Mouse (Mus musculus): Measurements from ENCODE around the gene Fip1l1. TPM values are rescaled to one million over a fixed set of nuclear protein-coding genes. Genes with fewer than 3 reads are reported as not detected.
A peak's percentile ranks its signal among the peaks of the same experiment; 100 is the strongest.

Gene Fip1l1
- total RNA-seq (2014; rRNA removed; ENCODE audit: low replicate concordance) (27.0 and 35.8 TPM in 2 replicates), polyA plus RNA-seq (2015; fragmentation: Nextera tagmentation; extraction: Ambion mirVana) (37.5 and 38.7 TPM in 2 replicates)

- Histone ChIP-seq H3K4me2 (ENCODE audit: low read depth, low read length) (peak within 1 kb of the TSS; percentile 71), H3K36me3 (replicated peaks; ENCODE audit: control insufficient read depth, insufficient read depth, low read length) (peaks cover 17% of the 10 kb centered on the region; the same call in 1 of the 2 replicates), H3K27me3 (ENCODE audit: control insufficient read depth, insufficient read depth, low read length) (no peaks in the 10 kb centered on the region), H3K27ac (ENCODE audit: low read depth) (peak within 1 kb of the TSS; percentile 94), H3K9ac (replicated peaks; ENCODE audit: low read depth, low read length) (peak within 1 kb of the TSS; percentile 82), H3K4me1 (ENCODE audit: control insufficient read depth, insufficient read depth) (peaks cover 23% of the 10 kb centered on the region), H3K4me3 (ENCODE audit: low read depth, low read length) (peak within 1 kb of the TSS; percentile 78), H3K9me3 (replicated peaks; ENCODE audit: control insufficient read depth, low read length) (no peaks in the 10 kb centered on the region)
- no peak for TF ChIP-seq EP300 (IDR thresholded peaks at IDR 0.05; ENCODE audit: low read depth)
- TF ChIP-seq CTCF (IDR thresholded peaks at IDR 0.05; ENCODE audit: low read depth) = no peak
- under 1% methylated on average over 71 of the region's 73 CpGs for whole genome bisulfite sequencing
- ATAC-seq (ENCODE audit: insufficient read depth, low read depth) (peak; percentile 88), DNase-seq (ENCODE audit: low spot score) (peak; percentile 95)
Measured at GRCm38 (mm10) chr5:74535240-74536021, at the start of gene Fip1l1. TSS of gene Fip1l1 (plus strand) at chr5:74535449.

- no peaks in the 10 kb centered on the region for H3K9me3 ChIP-seq (replicated peaks; ENCODE audit: control insufficient read depth, low read length)
- no peak overlapping the region for H3K9ac ChIP-seq (replicated peaks; ENCODE audit: low read depth, low read length)
- no peak overlapping the region for H3K4me2 ChIP-seq (ENCODE audit: low read depth, low read length)
- H3K27me3 ChIP-seq (ENCODE audit: control insufficient read depth, insufficient read depth, low read length) = no peaks in the 10 kb centered on the region
- no peak for DNase-seq (ENCODE audit: low spot score)
- no peak for ATAC-seq (ENCODE audit: insufficient read depth, low read depth)
- 67% methylated on average over 3 of the region's 3 CpGs for WGBS
- no peaks in the 10 kb centered on the region for H3K36me3 ChIP-seq (replicated peaks; ENCODE audit: control insufficient read depth, insufficient read depth, low read length)
- H3K4me3 ChIP-seq (ENCODE audit: low read depth, low read length) = no peak overlapping the region
- no peaks in the 10 kb centered on the region for H3K4me1 ChIP-seq (ENCODE audit: control insufficient read depth, insufficient read depth)
- H3K27ac ChIP-seq (ENCODE audit: low read depth) = no peak overlapping the region
- TF ChIP-seq CTCF (IDR thresholded peaks at IDR 0.05; ENCODE audit: low read depth) (no peak), EP300 (IDR thresholded peaks at IDR 0.05; ENCODE audit: low read depth) (no peak)
Measured at GRCm38 (mm10) chr5:74492705-74493104, 42.5 kb upstream of the Fip1l1 start.

- Histone ChIP-seq H3K9ac (replicated peaks; ENCODE audit: low read depth, low read length) (no peak overlapping the region), H3K4me1 (ENCODE audit: control insufficient read depth, insufficient read depth) (no peaks in the 10 kb centered on the region), H3K36me3 (replicated peaks; ENCODE audit: control insufficient read depth, insufficient read depth, low read length) (no peaks in the 10 kb centered on the region; the same call in 1 of the 2 replicates), H3K9me3 (replicated peaks; ENCODE audit: control insufficient read depth, low read length) (no peaks in the 10 kb centered on the region), H3K4me2 (ENCODE audit: low read depth, low read length) (no peak overlapping the region), H3K27me3 (ENCODE audit: control insufficient read depth, insufficient read depth, low read length) (no peaks in the 10 kb centered on the region), H3K4me3 (ENCODE audit: low read depth, low read length) (no peak overlapping the region), H3K27ac (ENCODE audit: low read depth) (no peak overlapping the region)
- no peak for DNase-seq (ENCODE audit: low spot score)
- no peak for ATAC-seq (ENCODE audit: insufficient read depth, low read depth)
- no peak for TF ChIP-seq CTCF (IDR thresholded peaks at IDR 0.05; ENCODE audit: low read depth)
- no peak for TF ChIP-seq EP300 (IDR thresholded peaks at IDR 0.05; ENCODE audit: low read depth)
Measured at GRCm38 (mm10) chr5:74511686-74512085, 23.6 kb upstream of the Fip1l1 start.

- DNase-seq (ENCODE audit: low spot score) (no peak), ATAC-seq (ENCODE audit: insufficient read depth, low read depth) (no peak)
- 69% methylated on average over 5 of the region's 5 CpGs for WGBS
- TF ChIP-seq EP300 (IDR thresholded peaks at IDR 0.05; ENCODE audit: low read depth) = no peak
- no peak for TF ChIP-seq CTCF (IDR thresholded peaks at IDR 0.05; ENCODE audit: low read depth)
- no peak overlapping the region for H3K4me3 ChIP-seq (ENCODE audit: low read depth, low read length)
- no peaks in the 10 kb centered on the region for H3K27me3 ChIP-seq (ENCODE audit: control insufficient read depth, insufficient read depth, low read length)
- no peak overlapping the region for H3K4me2 ChIP-seq (ENCODE audit: low read depth, low read length)
- no peaks in the 10 kb centered on the region for H3K9me3 ChIP-seq (replicated peaks; ENCODE audit: control insufficient read depth, low read length)
- H3K36me3 ChIP-seq (replicated peaks; ENCODE audit: control insufficient read depth, insufficient read depth, low read length) = no peaks in the 10 kb centered on the region
- no peak overlapping the region for H3K27ac ChIP-seq (ENCODE audit: low read depth)
- no peak overlapping the region for H3K9ac ChIP-seq (replicated peaks; ENCODE audit: low read depth, low read length)
- peaks cover 13% of the 10 kb centered on the region for H3K4me1 ChIP-seq (ENCODE audit: control insufficient read depth, insufficient read depth)
Measured at GRCm38 (mm10) chr5:74527025-74527424, 8.2 kb upstream of the Fip1l1 start.

GRCm38 (mm10) chr5:74530785-74531184 is 4.5 kb upstream of the Fip1l1 start:
- H3K4me1 ChIP-seq (ENCODE audit: control insufficient read depth, insufficient read depth) = peaks cover 18% of the 10 kb centered on the region
- no peaks in the 10 kb centered on the region for H3K36me3 ChIP-seq (replicated peaks; ENCODE audit: control insufficient read depth, insufficient read depth, low read length)
- peak overlapping the region; percentile 87 for H3K4me2 ChIP-seq (ENCODE audit: low read depth, low read length)
- TF ChIP-seq EP300 (IDR thresholded peaks at IDR 0.05; ENCODE audit: low read depth) (no peak), CTCF (IDR thresholded peaks at IDR 0.05; ENCODE audit: low read depth) (no peak)
- H3K9me3 ChIP-seq (replicated peaks; ENCODE audit: control insufficient read depth, low read length) = no peaks in the 10 kb centered on the region
- no peak overlapping the region for H3K27ac ChIP-seq (ENCODE audit: low read depth)
- DNase-seq (ENCODE audit: low spot score) (no peak), ATAC-seq (ENCODE audit: insufficient read depth, low read depth) (no peak)
- 19% methylated on average over 16 of the region's 16 CpGs for WGBS
- H3K27me3 ChIP-seq (ENCODE audit: control insufficient read depth, insufficient read depth, low read length) = no peaks in the 10 kb centered on the region
- H3K4me3 ChIP-seq (ENCODE audit: low read depth, low read length) = peak overlapping the region; percentile 62
- peak overlapping the region; percentile 58 for H3K9ac ChIP-seq (replicated peaks; ENCODE audit: low read depth, low read length)
